ENCODE assay signal across 8 mouse cellular contexts in the genomic region with DNA sequence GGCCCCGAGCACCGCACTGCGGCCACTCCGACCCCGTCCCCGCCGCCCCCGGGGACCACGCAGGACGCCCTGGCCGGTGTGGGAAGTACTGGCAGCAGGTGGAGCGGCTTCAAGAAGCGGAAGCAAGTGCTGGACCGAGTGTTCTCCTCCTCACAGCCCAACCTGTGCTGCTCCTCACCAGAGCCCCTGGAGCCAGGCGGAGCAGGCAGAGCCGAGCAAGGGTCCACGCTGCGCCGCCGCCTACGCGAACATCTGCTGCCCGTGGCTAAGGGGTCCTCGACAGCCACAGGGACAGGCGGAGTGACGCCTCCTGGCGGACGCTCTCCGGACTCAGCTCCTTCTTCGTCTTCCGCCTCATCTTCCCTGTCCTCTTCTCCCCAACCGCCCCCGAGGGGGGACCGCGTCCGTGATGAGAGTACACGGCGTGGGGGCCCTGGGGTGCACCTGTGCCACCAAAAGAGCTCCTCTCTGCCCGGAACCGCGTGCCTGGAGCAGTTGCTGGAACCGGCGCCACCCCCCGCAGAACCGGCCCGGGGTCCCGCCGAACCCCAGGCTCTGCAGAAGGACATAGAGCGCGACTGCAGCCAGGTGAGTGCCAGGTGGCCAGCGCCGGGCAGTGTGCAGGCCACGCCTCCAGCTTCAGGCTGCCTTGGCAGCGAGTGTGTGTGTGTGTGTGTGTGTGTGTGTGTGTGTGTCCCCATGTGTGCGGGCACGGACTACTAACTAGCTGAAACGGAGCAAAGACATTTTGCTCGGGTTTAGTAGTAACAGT. TPM values are rescaled to one million over a fixed set of nuclear protein-coding genes. Genes with fewer than 3 reads are reported as not detected.
DNase-seq lines count a peak whose midpoint lies in the region; ATAC-seq and TF ChIP-seq lines count a peak whose summit lies in the region.

No protein-coding gene starts in this region.

- peak overlapping the region; percentile 93 for H3K4me3 ChIP-seq in hindbrain, embryonic 15.5 days
- H3K4me3 ChIP-seq in left cerebral cortex, adult 2 months: peak overlapping the region; percentile 84

- peaks cover 8% of the 10 kb centered on the region for H3K27me3 ChIP-seq in hindbrain, embryonic 15.5 days

- WGBS in hindbrain, embryonic 15.5 days: 1% methylated on average over 53 of the region's 58 CpGs

- H3K36me3 ChIP-seq in hindbrain, embryonic 15.5 days: no peaks in the 10 kb centered on the region

- H3K9ac ChIP-seq in hindbrain, embryonic 15.5 days: peak overlapping the region; percentile 74

- H3K4me1 ChIP-seq in hindbrain, embryonic 15.5 days (replicated peaks): peaks cover 11% of the 10 kb centered on the region; the same call in 1 of the 2 replicates

- DNase-seq in adrenal gland, postnatal 14 days: peak; percentile 42
- peak; percentile 83 to 87 for DNase-seq in cerebellum, postnatal 25 days
- peak; percentile 45 to 57 for DNase-seq in frontal cortex, postnatal 25 days (ENCODE audit: low spot score in 2 of 2)
- DNase-seq in left cerebral cortex, adult 2 months (ENCODE audit: extremely low spot score in 1 of 2, low spot score in 2 of 2): peak in 1 of 2 experiments; percentile 68
- peak; percentile 4 for DNase-seq in lung, postnatal 25 days (ENCODE audit: low spot score)
- peak; percentile 19 for DNase-seq in ovary, postnatal 14 days (ENCODE audit: low spot score)
- no peak for DNase-seq in c-Kit-positive CD71-positive TER-119-positive erythroid progenitor cells, embryonic 14.5 days (ENCODE audit: low spot score)

- intact Hi-C loops in left cerebral cortex, adult 2 months (cut with DNase I): loop anchor here (2.0 to 5.0 kb wide), 2 partner anchors 44 to 168 kb away; no protein-coding TSS in a partner anchor

- H3K27ac ChIP-seq in hindbrain, embryonic 15.5 days (replicated peaks): peak overlapping the region; percentile 58
- peak overlapping the region; percentile 92 for H3K27ac ChIP-seq in left cerebral cortex, adult 2 months

- peak; percentile 55 for TF ChIP-seq CTCF in left cerebral cortex, adult 2 months (IDR thresholded peaks at IDR 0.05)

- peak overlapping the region; percentile 98 for H3K4me2 ChIP-seq in hindbrain, embryonic 15.5 days

- H3K9me3 ChIP-seq in hindbrain, embryonic 15.5 days: no peaks in the 10 kb centered on the region

- ATAC-seq in hindbrain, embryonic 15.5 days (ENCODE audit: low FRiP score, low read depth): peak; percentile 94

RNA-seq across cellular contexts. Expression of a gene that starts 0.5 kb away (rescaled TPM):
- 1.8 and 2.9 TPM in 2 replicates for total RNA-seq in adrenal gland, postnatal 14 days (2021)
- 3.9 and 4.3 TPM in 2 replicates for polyA plus RNA-seq in hindbrain, embryonic 15.5 days (2015; fragmentation: Nextera tagmentation; extraction: Ambion mirVana)
- 10 to 100 TPM; 38.9 to 46.2 TPM for total RNA-seq in left cerebral cortex, adult 2 months (2021)

Comparison
In these comparisons a context has a peak if more than half of its experiments do, and no peak if none do; other contexts are left out.
1. RNA of a gene that starts 0.5 kb away (total RNA-seq): 38.9 to 46.2 TPM in left cerebral cortex, adult 2 months; 1.8 to 2.9 TPM in adrenal gland, postnatal 14 days; every median in the first group is over 10 times any median in the second.